Mouse (Mus musculus): ENCODE data around the gene Zbtb8a.

Zbtb8a gene

DNA sequence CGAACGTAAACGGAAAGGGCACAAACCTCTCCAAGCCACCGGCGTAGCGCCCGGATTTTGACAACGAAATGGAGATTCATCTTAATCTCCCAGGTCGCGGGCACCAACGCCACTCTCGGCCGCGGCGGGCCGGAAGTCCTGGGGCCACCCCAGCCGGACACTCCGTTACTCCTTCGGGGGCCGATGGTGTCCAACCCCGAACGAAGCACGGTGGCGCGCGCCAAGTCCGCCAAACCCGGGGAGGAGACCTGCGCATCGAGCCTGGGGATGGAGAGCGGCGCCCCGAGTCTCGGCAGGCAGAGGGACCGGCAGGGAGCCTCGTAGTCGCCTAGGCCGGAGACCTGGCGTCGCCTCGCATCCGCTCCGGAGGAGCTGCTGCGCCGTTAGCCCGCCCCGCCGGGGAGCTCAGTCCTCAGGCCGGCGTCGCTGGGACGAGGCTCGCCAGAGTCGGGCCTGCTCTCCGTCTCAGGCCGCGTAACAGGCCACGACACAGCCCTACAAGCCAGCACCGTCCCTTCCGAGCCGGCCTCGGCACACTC is 43.2 kb downstream of the Zbtb8a start:
- no peak for DNase-seq

DNA sequence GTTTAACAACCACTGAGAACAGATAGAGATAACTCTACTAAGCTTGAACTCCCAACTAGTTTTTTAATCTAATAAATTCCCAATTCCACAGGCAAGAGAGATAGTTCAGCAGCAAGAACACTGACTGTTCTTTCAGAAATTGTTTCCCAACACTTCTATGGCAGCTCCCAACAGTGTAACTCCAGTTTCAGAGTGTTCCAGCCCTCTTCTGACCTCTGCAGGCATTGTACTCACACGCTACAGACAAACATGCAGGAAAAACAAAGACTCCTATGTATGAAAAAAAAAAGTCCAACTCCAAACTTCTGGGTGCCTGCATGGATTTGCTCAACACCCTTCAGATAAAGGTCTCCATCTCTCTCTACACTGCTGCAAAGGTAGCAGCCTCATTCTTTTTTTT is 45.1 kb downstream of the Zbtb8a start:
- DNase-seq: no peak

DNA sequence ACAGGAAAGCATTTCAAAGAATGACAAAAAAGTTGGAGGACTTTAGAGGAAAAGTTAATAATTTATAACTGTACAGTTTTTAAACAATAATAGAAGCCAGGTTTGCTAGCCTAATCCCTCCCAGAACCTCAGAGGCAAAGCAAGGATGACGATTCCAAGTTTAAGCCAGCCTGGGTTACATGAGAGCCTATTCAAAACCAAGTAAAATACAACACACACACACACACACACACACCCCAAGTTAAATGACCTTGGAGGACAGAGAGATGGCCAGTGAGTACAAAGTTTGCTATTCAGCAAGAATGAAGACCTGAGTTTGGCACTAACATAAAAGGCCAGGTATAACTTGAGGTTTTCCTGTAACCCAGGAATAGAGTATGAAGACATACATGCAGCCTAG is 51.7 kb downstream of the Zbtb8a start:
- no peak for DNase-seq

DNA sequence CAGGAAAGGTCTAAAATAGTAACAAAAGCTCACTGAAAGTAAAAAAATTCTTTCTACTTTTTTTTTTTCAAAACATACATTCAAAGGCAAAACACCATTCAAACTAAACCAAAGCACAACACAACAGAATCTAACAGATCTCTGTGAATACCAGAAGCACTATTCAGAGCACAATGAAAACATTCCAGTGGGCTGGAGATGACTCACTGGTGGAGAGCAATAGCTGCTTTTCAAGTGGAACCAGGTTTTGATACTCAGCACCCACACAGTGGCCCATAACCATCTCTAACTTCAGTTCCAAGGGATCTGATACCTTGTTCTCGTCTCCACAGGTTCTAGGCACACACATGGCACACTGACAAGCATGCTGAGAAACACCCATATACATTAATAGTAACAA is 53.2 kb downstream of the Zbtb8a start:
- DNase-seq: peak in 1 of 2 experiments; percentile 24

DNA sequence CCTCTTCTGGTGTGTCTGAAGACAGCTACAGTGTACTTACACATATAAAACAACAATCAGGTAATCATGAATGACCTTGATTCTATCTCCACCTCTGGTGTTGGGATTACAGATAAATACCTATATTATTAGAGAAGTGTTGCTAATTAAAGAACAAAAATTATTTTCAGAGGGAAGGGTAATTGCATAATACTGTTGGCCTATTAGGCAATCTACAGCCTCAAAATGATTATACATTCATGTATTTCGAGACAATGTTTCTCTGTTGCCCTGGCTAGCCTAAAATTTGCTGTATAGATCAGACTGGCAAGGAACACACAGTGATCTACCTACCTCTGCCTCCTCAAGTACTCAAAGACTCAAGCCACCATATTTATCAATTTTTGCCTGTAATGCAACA is 54.4 kb downstream of the Zbtb8a start:
- DNase-seq: no peak

DNA sequence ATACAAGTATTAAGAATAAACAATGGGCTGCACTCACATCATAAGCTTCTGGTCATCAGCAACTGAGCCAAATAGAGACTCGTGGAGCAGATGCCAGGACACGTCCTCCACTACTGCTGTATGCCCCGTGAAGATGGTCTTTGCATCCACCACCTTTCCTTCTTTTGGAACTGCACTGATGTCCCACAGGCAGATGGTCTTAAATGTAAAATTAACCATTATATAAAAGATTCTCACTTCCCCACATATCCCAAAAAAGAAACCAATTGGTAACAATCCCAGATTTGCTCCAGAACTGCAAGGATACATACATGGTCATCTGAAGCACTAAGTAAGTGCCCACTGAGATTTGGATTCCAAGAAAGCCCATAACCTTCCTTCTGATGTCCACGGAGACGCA is 55.9 kb downstream of the Zbtb8a start:
- DNase-seq: no peak

DNA sequence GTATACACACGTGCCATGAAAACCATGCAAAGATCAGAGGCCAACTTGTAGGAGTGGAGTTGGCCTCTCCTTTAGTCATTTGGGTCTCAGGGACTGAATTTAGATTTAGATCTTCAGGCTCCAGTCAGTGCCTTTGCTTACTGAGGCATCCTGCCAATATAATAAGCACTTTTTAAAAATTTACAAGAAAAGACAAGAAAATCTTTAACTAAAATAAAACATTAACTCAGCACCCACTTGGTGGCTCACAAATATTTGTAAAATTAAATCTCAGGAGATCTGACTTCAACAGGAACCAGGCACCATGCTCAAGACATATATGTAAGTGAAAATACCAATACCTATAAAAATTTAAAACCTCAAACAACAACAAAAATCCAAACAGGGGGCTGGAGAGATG is 57.0 kb downstream of the Zbtb8a start:
- DNase-seq: no peak

DNA sequence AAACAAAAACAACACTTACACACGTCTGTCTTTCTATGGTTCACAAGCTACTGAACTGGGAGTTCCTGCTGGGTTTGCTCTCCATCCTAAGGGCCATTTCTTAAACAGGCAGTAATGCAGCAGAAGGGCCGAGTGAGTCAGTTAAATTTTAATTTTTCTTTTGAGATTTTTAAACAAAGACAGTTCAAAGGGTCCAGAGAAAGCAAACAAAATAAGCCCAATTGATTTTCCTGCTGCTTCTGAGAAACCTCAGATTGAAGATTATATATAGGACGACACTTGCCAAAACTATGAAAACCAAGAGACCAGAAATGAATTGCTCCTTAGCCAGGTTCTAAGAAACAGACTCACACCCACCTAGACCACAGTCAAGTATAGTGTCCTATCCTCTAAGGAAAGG is 64.0 kb downstream of the Zbtb8a start:
- DNase-seq: no peak

DNA sequence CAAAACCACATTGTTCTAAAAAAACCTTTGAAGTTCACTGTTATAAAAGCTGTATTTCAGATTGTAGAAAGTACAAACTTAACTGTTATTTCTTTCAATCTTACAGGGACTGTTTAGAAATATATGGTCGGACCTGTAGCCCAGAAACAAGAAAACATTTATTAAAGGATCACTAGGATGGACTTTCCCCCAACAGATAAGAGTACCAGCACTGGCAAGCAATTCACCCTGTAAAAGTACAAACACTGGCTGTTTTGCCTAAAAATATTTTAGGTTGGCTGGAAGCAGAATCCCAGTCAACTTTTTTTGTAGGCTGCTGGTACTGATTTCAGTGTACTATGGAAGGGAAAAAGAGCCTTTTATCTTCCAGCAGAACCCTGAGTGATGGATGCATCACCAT is 70.0 kb downstream of the Zbtb8a start:
- no peak for DNase-seq

DNA sequence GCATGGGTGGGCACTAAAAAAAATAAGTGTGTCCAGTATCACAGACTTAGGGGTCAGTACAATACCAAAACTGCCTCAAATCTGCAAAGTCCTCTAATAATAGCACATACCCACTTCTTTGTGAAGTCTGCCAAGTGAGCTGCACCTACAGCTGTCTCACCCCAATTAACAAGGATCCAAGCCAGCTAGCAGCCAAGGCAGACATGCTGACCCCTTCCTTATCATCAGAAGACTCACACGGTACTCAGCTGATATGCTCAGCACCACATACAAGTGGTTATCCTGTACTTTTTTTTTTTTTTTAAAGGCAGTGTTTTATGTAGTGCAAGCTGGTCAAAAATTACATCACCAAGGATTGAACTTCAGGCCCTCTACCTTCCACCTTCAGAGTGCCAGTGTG is 73.6 kb downstream of the Zbtb8a start:
- no peak for DNase-seq

DNA sequence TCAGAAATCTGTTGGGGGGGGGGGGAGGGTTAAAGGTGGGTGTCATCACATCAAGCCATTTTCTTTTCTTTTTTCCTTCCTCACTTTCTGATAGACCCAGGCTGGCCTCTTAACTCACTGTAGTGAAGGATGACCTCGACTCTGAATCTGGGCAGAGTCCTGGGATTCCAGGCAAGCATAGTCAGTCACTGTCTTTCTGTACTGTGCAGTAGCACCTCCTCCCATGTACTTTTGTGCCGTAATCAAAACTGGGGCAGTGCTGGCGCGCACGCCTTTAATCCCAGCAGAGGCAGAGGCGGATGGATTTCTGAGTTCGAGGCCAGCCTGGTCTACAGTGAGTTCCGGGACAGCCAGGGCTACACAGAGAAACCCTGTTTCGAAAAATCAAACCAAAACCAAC is 74.1 kb downstream of the Zbtb8a start:
- no peak for DNase-seq

Measured in lung, adult 18-20 months (tissue).